Mouse (Mus musculus): Measurements from ENCODE around the gene Mst1. TPM values are rescaled to one million over a fixed set of nuclear protein-coding genes. Genes with fewer than 3 reads are reported as not detected.

Mst1 gene
- polyA plus RNA-seq, 1 experiment from 2014 or later, result 1.6 TPM

DNA sequence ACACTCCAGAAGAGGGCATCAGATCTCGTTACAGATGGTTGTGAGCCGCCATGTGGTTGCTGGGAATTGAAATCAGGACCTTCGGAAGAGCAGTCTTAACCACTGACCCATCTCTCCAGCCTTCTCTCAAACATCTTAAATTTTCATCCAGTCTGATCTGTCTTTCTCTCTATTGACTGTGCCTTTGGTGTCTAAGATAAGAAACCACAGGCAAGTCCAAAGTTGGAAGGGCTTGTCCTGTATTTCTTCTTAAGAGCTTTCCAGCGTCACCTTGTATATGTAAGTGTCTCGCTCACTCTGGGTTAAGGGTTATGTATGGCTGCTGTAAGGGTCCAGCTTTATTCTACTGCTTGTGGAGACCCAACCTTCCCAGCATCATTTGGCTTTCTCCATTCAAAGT lies 51.3 kb downstream of the Mst1 start:
- H3K9me3 ChIP-seq, result no peaks in the 10 kb centered on the region
- H3K36me3 ChIP-seq, result no peaks in the 10 kb centered on the region
- H3K27me3 ChIP-seq (ENCODE audit: insufficient read depth, poor library complexity, severe bottlenecking), result no peaks in the 10 kb centered on the region; the same call in none of the 2 replicates
- DNase-seq (ENCODE audit: low spot score), result no peak
- H3K4me1 ChIP-seq, result peaks cover 13% of the 10 kb centered on the region; the same call in 1 of the 2 replicates
- H3K4me3 ChIP-seq, result no peak overlapping the region
- no peak overlapping the region for H3K27ac ChIP-seq
- 83% methylated on average over 5 of the region's 5 CpGs for WGBS

DNA sequence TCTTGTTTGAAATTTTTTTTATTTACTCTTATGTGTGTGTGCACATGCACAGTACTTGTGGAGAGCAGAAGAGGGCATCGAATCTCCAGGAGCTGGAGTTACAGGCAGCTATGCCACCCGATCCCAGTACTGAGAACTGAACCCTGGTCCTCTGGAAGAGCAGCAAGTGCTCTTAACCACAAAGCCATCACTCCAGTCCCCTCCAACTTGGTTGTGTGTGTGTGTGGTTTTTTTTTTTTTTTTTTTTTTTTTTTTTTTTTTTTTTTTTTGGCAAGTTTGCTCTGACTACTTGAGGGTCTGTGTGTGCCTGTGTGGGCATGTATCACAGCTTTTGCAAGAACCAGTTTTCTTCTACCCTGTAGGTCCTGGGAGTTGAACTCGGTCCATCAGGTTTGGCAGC lies 52.1 kb downstream of the Mst1 start:
- Histone ChIP-seq H3K4me1 (peaks cover 21% of the 10 kb centered on the region), H3K36me3 (no peaks in the 10 kb centered on the region), H3K27me3 (ENCODE audit: insufficient read depth, poor library complexity, severe bottlenecking) (no peaks in the 10 kb centered on the region; the same call in none of the 2 replicates), H3K4me3 (no peak overlapping the region), H3K9me3 (no peaks in the 10 kb centered on the region), H3K27ac (no peak overlapping the region)
- DNase-seq (ENCODE audit: low spot score), result no peak
- WGBS, result 86% methylated on average over 3 of the region's 3 CpGs

DNA sequence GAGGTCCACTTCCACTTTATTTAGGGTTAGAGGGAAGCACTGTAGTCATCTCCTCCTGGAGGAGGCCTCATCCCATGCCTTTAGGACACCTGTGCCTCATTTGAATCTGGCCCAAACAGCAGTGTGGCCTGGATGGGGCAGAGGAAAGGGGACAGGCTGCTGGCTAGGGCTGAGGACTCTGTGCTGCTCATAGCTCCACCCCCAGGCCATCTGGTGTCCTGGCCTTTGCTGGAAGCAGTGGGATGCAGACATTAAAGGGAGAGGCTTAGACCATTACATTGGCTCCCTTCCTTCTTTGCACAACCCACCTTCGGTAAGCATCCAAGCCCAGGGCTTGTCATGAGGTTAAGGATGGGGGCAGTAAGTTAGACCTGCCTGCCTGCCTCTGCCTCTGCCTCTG lies 53.2 kb downstream of the Mst1 start:
- no peak overlapping the region for H3K4me3 ChIP-seq
- peaks cover 2% of the 10 kb centered on the region for H3K27me3 ChIP-seq (ENCODE audit: insufficient read depth, poor library complexity, severe bottlenecking)
- no peak for DNase-seq (ENCODE audit: low spot score)
- H3K9me3 ChIP-seq, result no peaks in the 10 kb centered on the region
- peaks cover 21% of the 10 kb centered on the region for H3K4me1 ChIP-seq
- 90% methylated on average over 1 of the region's 1 CpGs for WGBS
- no peaks in the 10 kb centered on the region for H3K36me3 ChIP-seq
- no peak overlapping the region; the same call in 1 of the 2 replicates for H3K27ac ChIP-seq

Small RNA genes lying within 50 kb of the gene (microRNA-seq; reads per million reads assigned to microRNA genes)
- gene Gm47303, result not detected
- not detected for gene Mir7088

Other genes starting within 250 kb of the Mst1 start
- 59.6 and 67.1 TPM in 2 replicates for gene Rbm6, start 207.2 kb upstream of the Mst1 start, polyA plus RNA-seq (2016; fragmentation: Nextera tagmentation; extraction: Ambion mirVana)
- gene Mon1a, start 192.3 kb upstream of the Mst1 start, polyA plus RNA-seq (2016; fragmentation: Nextera tagmentation; extraction: Ambion mirVana), result 10.7 and 10.8 TPM in 2 replicates
- gene Mst1r, start 173.6 kb upstream of the Mst1 start, polyA plus RNA-seq (2016; fragmentation: Nextera tagmentation; extraction: Ambion mirVana), result 3.8 and 4.1 TPM in 2 replicates
- gene Actl11, start 152.0 kb upstream of the Mst1 start, polyA plus RNA-seq (2016; fragmentation: Nextera tagmentation; extraction: Ambion mirVana), result not detected in 2 replicates
- gene Camkv, start 144.8 kb upstream of the Mst1 start, polyA plus RNA-seq (2016; fragmentation: Nextera tagmentation; extraction: Ambion mirVana), result 0.79 and 2.3 TPM in 2 replicates
- gene Traip, start 130.3 kb upstream of the Mst1 start, polyA plus RNA-seq (2016; fragmentation: Nextera tagmentation; extraction: Ambion mirVana), result 18.7 and 30.8 TPM in 2 replicates
- 29.4 and 33.6 TPM in 2 replicates for gene Uba7, start 104.9 kb upstream of the Mst1 start, polyA plus RNA-seq (2016; fragmentation: Nextera tagmentation; extraction: Ambion mirVana)
- gene Gm20661, start 97.4 kb upstream of the Mst1 start, polyA plus RNA-seq (2016; fragmentation: Nextera tagmentation; extraction: Ambion mirVana), result 2.2 and 3.4 TPM in 2 replicates
- gene Inka1, start 94.6 kb upstream of the Mst1 start, polyA plus RNA-seq (2016; fragmentation: Nextera tagmentation; extraction: Ambion mirVana), result 58.7 and 71.1 TPM in 2 replicates
- gene Cdhr4, start 87.9 kb upstream of the Mst1 start, polyA plus RNA-seq (2016; fragmentation: Nextera tagmentation; extraction: Ambion mirVana), result 4.0 and 5.2 TPM in 2 replicates
- gene Gm20662, start 84.1 kb upstream of the Mst1 start, polyA plus RNA-seq (2016; fragmentation: Nextera tagmentation; extraction: Ambion mirVana), result 0.69 and 1.0 TPM in 2 replicates
- gene Ip6k1, start 77.9 kb upstream of the Mst1 start, polyA plus RNA-seq (2016; fragmentation: Nextera tagmentation; extraction: Ambion mirVana), result 40.7 and 42.3 TPM in 2 replicates
- 30.4 and 30.7 TPM in 2 replicates for gene Gmppb, start 31.2 kb upstream of the Mst1 start, polyA plus RNA-seq (2016; fragmentation: Nextera tagmentation; extraction: Ambion mirVana)
- gene Amigo3, start 27.3 kb upstream of the Mst1 start, polyA plus RNA-seq (2016; fragmentation: Nextera tagmentation; extraction: Ambion mirVana), result 2.5 and 3.2 TPM in 2 replicates
- 31.8 and 33.1 TPM in 2 replicates for gene Rnf123, start 2.9 kb downstream of the Mst1 start, polyA plus RNA-seq (2016; fragmentation: Nextera tagmentation; extraction: Ambion mirVana)
- gene Apeh, start 14.2 kb downstream of the Mst1 start, polyA plus RNA-seq (2016; fragmentation: Nextera tagmentation; extraction: Ambion mirVana), result 80.7 and 84.4 TPM in 2 replicates
- 1.3 and 1.4 TPM in 2 replicates for gene Bsn, start 109.9 kb downstream of the Mst1 start, polyA plus RNA-seq (2016; fragmentation: Nextera tagmentation; extraction: Ambion mirVana)
- gene Dag1, start 183.5 kb downstream of the Mst1 start, polyA plus RNA-seq (2016; fragmentation: Nextera tagmentation; extraction: Ambion mirVana), result 128 and 197 TPM in 2 replicates
- 21.4 and 24.2 TPM in 2 replicates for gene Nicn1, start 210.0 kb downstream of the Mst1 start, polyA plus RNA-seq (2016; fragmentation: Nextera tagmentation; extraction: Ambion mirVana)
- gene Amt, start 216.4 kb downstream of the Mst1 start, polyA plus RNA-seq (2016; fragmentation: Nextera tagmentation; extraction: Ambion mirVana), result 15.3 and 16.1 TPM in 2 replicates
- gene Rhoa, start 225.7 kb downstream of the Mst1 start, polyA plus RNA-seq (2016; fragmentation: Nextera tagmentation; extraction: Ambion mirVana), result 277 and 285 TPM in 2 replicates
- 28.2 and 30.3 TPM in 2 replicates for gene Tcta, start 225.7 kb downstream of the Mst1 start, polyA plus RNA-seq (2016; fragmentation: Nextera tagmentation; extraction: Ambion mirVana)